Mouse (Mus musculus) neutrophil, adult 83 days (primary cell): ENCODE measurements around the gene Gm9903. TPM values are rescaled to one million over a fixed set of nuclear protein-coding genes. Genes with fewer than 3 reads are reported as not detected.

ENCODE experiments used
- total RNA-seq, 2 experiments: library from RNA; stranded (reverse); gene quantifications; one replicate each; pipeline ENCODE4 v1.2.4; 2023

Gene Gm9903
- total RNA-seq = under 1 TPM; 0.33 to 0.53 TPM

DNA sequence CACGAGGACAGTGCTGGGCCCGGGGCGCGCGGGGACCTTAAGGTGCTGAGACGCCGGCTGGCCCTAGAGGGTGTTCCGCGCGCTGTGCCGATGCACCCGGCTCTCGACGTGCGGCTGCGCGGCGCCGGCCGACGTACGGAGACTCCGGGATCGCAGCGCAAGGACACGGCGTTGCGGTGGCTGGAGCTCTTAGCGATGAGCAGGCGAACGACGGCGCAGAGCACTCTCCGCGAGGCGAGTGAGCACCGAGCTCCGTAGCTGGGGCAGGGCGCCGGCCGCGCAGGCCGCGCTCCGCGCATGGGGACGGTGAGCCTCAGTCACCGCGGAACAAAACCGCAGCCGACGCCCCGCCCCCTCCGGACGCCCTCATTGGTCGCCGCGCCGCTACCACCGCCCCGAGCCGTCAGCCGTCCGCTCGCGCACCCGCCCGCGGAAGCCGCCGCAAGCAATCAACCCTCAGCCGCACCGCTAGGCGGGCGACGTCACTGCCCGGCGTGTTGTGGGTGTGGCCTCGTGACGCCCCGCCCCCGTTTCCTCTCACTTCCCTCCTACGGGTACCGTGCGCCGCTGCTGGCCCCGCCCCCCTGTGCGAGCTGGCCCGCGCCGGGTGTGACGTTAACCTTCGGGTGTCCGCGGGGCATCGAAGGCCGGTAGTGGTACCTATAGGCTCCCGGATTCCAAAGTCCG is at the start of gene Gm9903, which contains the start of gene Fam53a:
TSS of gene Gm9903 (plus strand) at position 625 of the 687 bp plus-strand sequence.
TSS of gene Fam53a (minus strand) at position 335 of the 687 bp plus-strand sequence.

GRCm38 (mm10) chr5:33651921-33652782 is 22.4 kb downstream of the Gm9903 start, which contains the start of gene Slbp:
Gene Slbp (minus strand): TSS chr5:33652574.

GRCm38 (mm10) chr5:33657787-33658663 is 28.3 kb downstream of the Gm9903 start, which contains the start of the genes Tacc3 and Tmem129:
Gene Tacc3 (plus strand): TSS chr5:33658128.
Gene Tmem129 (minus strand): TSS chr5:33658416.

Other genes starting within 250 kb of the Gm9903 start
- not detected for gene Nkx1-1, start 195.9 kb upstream of the Gm9903 start, total RNA-seq
- 10 to 100 TPM; 11.0 to 11.6 TPM for gene Fam53a, start 290 bp upstream of the Gm9903 start, total RNA-seq
- gene Slbp, start 22.6 kb downstream of the Gm9903 start, total RNA-seq = 100 to 1,000 TPM; 107 to 112 TPM
- gene Tacc3, start 28.2 kb downstream of the Gm9903 start, total RNA-seq = 10 to 100 TPM; 72.7 to 83.2 TPM
- 10 to 100 TPM; 10.2 to 11.2 TPM for gene Tmem129, start 28.5 kb downstream of the Gm9903 start, total RNA-seq
- 1 to 10 TPM in 1 of 2 experiments, not detected in 1; 1.0 TPM for gene Fgfr3, start 91.7 kb downstream of the Gm9903 start, total RNA-seq
- 10 to 100 TPM; 36.7 to 37.0 TPM for gene Letm1, start 152.9 kb downstream of the Gm9903 start, total RNA-seq
- 10 to 100 TPM; 69.3 to 87.7 TPM for gene Nsd2, start 190.8 kb downstream of the Gm9903 start, total RNA-seq